Mouse (Mus musculus): ENCODE data around the gene Dynll1.

Gene Dynll1

GRCm38 (mm10) chr5:115266787-115267468 lies 33.9 kb downstream of the Dynll1 start:
- DNase-seq, result no peak

GRCm38 (mm10) chr5:115266340-115266739 lies 34.5 kb downstream of the Dynll1 start:
- DNase-seq, result no peak

- DNase-seq, result no peak
These were observed 38.1 kb downstream of the Dynll1 start for GRCm38 (mm10) chr5:115262502-115263291.

- DNase-seq, result no peak
These were observed 38.9 kb downstream of the Dynll1 start for GRCm38 (mm10) chr5:115261880-115262279.

- DNase-seq, result no peak
These were observed 39.7 kb downstream of the Dynll1 start for GRCm38 (mm10) chr5:115261141-115261540.

GRCm38 (mm10) chr5:115260356-115260755 lies 40.4 kb downstream of the Dynll1 start:
- no peak for DNase-seq

GRCm38 (mm10) chr5:115256909-115257546 lies 43.8 kb downstream of the Dynll1 start:
- DNase-seq, result peak; percentile 48 to 58

GRCm38 (mm10) chr5:115255472-115255871 lies 45.3 kb downstream of the Dynll1 start:
- DNase-seq, result peak in 1 of 2 experiments; percentile 32

All from kidney, postnatal 36 days (tissue).